In genomic region chr2:168028376-168028775, GRCm38 (mm10) we compare ENCODE assay signal across 25 mouse cellular contexts. TPM values are rescaled to one million over a fixed set of nuclear protein-coding genes. Genes with fewer than 3 reads are reported as not detected.
DNase-seq lines count a peak whose midpoint lies in the region; ATAC-seq and TF ChIP-seq lines count a peak whose summit lies in the region.
"Had no signal": no experiment of that assay in that cellular context is flagged by ENCODE, and none has a peak within 500 bp of the region (broad histone marks: within the 10 kb centered on the region; RNA-seq: fewer than 3 reads in every experiment).

No protein-coding gene starts in this region.

- H3K9me3 ChIP-seq in kidney, postnatal 0 days (replicated peaks; ENCODE audit: low read length) = no peaks in the 10 kb centered on the region
- H3K9me3 ChIP-seq: embryonic facial prominence, embryonic 13.5 days; forebrain, embryonic 12.5 days; hindbrain, embryonic 15.5 days; limb, embryonic 15.5 days; midbrain, embryonic 12.5 days had no signal

- no peak overlapping the region for H3K27ac ChIP-seq in kidney, postnatal 0 days
- H3K27ac ChIP-seq in testis, adult 2 months (ENCODE audit: control insufficient read depth, insufficient read depth, low read depth, low read length) = no peak overlapping the region
- H3K27ac ChIP-seq: embryonic facial prominence, embryonic 13.5 days; forebrain, embryonic 12.5 days; hindbrain, embryonic 15.5 days; kidney, embryonic 15.5 days; limb, embryonic 15.5 days; midbrain, embryonic 12.5 days had no signal

- 0 out of 2 replicates have a peak, but pooled peaks cover 3% of the 10 kb centered on the region for H3K36me3 ChIP-seq in kidney, postnatal 0 days (ENCODE audit: insufficient read depth, low read length)
- no peaks in the 10 kb centered on the region for H3K36me3 ChIP-seq in testis, adult 2 months (ENCODE audit: control insufficient read depth, insufficient read depth, low read length)
- H3K36me3 ChIP-seq: forebrain, embryonic 12.5 days; hindbrain, embryonic 15.5 days; kidney, embryonic 15.5 days; limb, embryonic 15.5 days; midbrain, embryonic 12.5 days had no signal

- no peaks in the 10 kb centered on the region for H3K27me3 ChIP-seq in kidney, postnatal 0 days (ENCODE audit: insufficient read depth, low read length)
- no peaks in the 10 kb centered on the region for H3K27me3 ChIP-seq in testis, adult 2 months (ENCODE audit: control insufficient read depth, insufficient read depth, low read length)
- H3K27me3 ChIP-seq: embryonic facial prominence, embryonic 13.5 days; forebrain, embryonic 12.5 days; hindbrain, embryonic 15.5 days; kidney, embryonic 15.5 days; limb, embryonic 15.5 days; midbrain, embryonic 12.5 days had no signal

- no peaks in the 10 kb centered on the region for H3K4me1 ChIP-seq in kidney, postnatal 0 days (replicated peaks; ENCODE audit: insufficient read depth, low read length)
- no peaks in the 10 kb centered on the region; the same call in 1 of the 2 replicates for H3K4me1 ChIP-seq in testis, adult 2 months (ENCODE audit: control insufficient read depth, insufficient read depth, low read length)
- H3K4me1 ChIP-seq: forebrain, embryonic 12.5 days; hindbrain, embryonic 15.5 days; midbrain, embryonic 12.5 days had no signal

- no peak overlapping the region for H3K4me2 ChIP-seq in kidney, postnatal 0 days (ENCODE audit: low read length)
- H3K4me2 ChIP-seq: embryonic facial prominence, embryonic 13.5 days; forebrain, embryonic 12.5 days; hindbrain, embryonic 15.5 days; kidney, embryonic 15.5 days; limb, embryonic 15.5 days; midbrain, embryonic 12.5 days had no signal

- no peak overlapping the region for H3K9ac ChIP-seq in kidney, postnatal 0 days (ENCODE audit: low read depth, low read length)
- H3K9ac ChIP-seq: embryonic facial prominence, embryonic 13.5 days; forebrain, embryonic 12.5 days; hindbrain, embryonic 15.5 days; kidney, embryonic 15.5 days; limb, embryonic 15.5 days; midbrain, embryonic 12.5 days had no signal

- H3K4me3 ChIP-seq in kidney, postnatal 0 days (replicated peaks; ENCODE audit: low read depth, low read length) = no peak overlapping the region
- H3K4me3 ChIP-seq in testis, adult 2 months (ENCODE audit: control insufficient read depth, low read depth, low read length) = no peak overlapping the region
- H3K4me3 ChIP-seq: embryonic facial prominence, embryonic 13.5 days; erythroblast, embryonic 14.5 days; forebrain, embryonic 12.5 days; hindbrain, embryonic 15.5 days; kidney, embryonic 15.5 days; limb, embryonic 15.5 days; midbrain, embryonic 12.5 days had no signal

- peak; percentile 37; the same call in 1 of the 2 replicates for TF ChIP-seq CTCF in kidney, postnatal 0 days (IDR thresholded peaks at IDR 0.05; ENCODE audit: low read depth)
- peak; percentile 25; the same call in 1 of the 2 replicates for TF ChIP-seq CTCF in testis, adult 2 months (IDR thresholded peaks at IDR 0.05; ENCODE audit: control insufficient read depth, insufficient read depth, insufficient replicate concordance, low read depth, low read length)

- no peak for DNase-seq in kidney, postnatal 0 days (ENCODE audit: low spot score)
- DNase-seq in kidney, postnatal 25 days = no peak
- no peak for DNase-seq in testis, postnatal 10 days (ENCODE audit: low spot score)
- peak; percentile 42 for DNase-seq in ZHBTc4 (ENCODE audit: low read depth, low spot score)
- no peak for DNase-seq in frontal cortex, postnatal 36 days (ENCODE audit: low spot score in 2 of 2)
- DNase-seq in cerebellum, postnatal 36 days = no peak
- DNase-seq: adrenal gland, adult 8-10 months; cerebellum, adult 2 months; cerebellum, postnatal 25 days; embryo, embryonic 11 days; gastrocnemius, postnatal 14 days; kidney, adult 11 months; left cerebral cortex, postnatal 4 days; lung, adult 18-20 months; lung, postnatal 14 days; right cerebral cortex, postnatal 14 days; thymus, postnatal 25 days had no signal

- no peak for ATAC-seq in kidney, postnatal 0 days (replicated peaks; ENCODE audit: low FRiP score, low read depth)

- no peak for TF ChIP-seq POLR2A in testis, adult 2 months (IDR thresholded peaks at IDR 0.05; ENCODE audit: control insufficient read depth, low read depth, low read length)

- 98% methylated on average over 3 of the region's 3 CpGs for WGBS in kidney, postnatal 0 days

RNA-seq across cellular contexts. Expression of gene Ripor3, which starts 18.0 kb away (rescaled TPM):
- 2.3 and 2.8 TPM in 2 replicates for polyA plus RNA-seq in kidney, postnatal 0 days (2015; fragmentation: Nextera tagmentation; extraction: Ambion mirVana)
- 0.22 and 0.90 TPM in 2 replicates for polyA plus RNA-seq in testis, adult 2 months (2012; rRNA removed)

RNA-seq across cellular contexts. Expression of gene Pard6b, which starts 52.4 kb away (rescaled TPM):
- 28.6 and 29.6 TPM in 2 replicates for polyA plus RNA-seq in kidney, postnatal 0 days (2015; fragmentation: Nextera tagmentation; extraction: Ambion mirVana)
- 5.8 and 6.9 TPM in 2 replicates for polyA plus RNA-seq in testis, adult 2 months (2012; rRNA removed)
